Mouse (Mus musculus): ENCODE results near the gene Tarbp2. TPM values are rescaled to one million over a fixed set of nuclear protein-coding genes. Genes with fewer than 3 reads are reported as not detected.

Gene Tarbp2
- 132 and 135 TPM in 2 replicates for polyA plus RNA-seq (2016; fragmentation: Nextera tagmentation; extraction: Ambion mirVana)

DNA sequence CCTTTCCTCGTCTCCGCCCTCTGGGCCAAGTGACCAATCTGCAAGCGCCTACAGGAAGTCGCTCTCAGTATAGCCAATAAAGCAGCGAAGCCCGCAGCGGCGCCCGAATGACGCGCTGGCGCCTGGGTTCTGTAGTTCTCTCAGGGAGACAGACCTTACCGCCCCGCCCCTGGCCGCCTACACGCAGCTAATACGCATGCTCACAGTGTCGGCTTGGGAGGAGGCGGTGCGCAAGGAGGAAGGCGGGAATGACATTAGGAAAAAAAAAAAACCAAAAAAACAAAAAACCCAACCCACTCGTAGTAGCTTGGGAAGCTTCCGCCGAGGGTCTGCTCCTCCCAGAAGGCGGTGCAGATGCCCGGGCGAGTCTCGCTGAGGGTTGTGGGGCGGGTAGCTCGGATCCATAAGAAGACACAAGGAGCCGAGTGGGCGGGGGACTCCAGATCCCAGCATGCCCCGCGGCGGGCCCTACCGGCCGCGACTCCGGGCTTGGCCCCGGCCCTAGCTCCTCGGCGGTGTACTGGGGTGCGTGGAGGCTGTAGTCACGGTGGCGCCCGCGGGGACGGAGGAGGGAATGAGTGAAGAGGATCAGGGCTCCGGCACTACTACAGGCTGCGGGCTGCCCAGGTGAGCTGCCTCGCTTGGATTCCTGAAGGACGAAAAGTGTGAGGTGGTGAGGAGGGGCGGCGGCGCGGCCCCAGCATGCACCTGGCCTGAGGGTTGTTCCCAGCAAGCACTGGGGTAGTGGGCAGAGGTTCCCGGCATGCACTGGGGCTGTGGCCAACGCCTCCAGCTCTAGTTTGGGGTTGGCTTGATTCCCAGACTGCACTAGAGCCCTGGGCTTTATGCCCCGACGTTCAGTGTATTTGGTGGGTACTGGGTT is at the start of gene Tarbp2:
Tarbp2 (plus strand) TSS at position 217 of the 883 bp plus-strand sequence.
- peak; percentile 99 for DNase-seq (ENCODE audit: low spot score)
- Histone ChIP-seq H3K36me3 (peaks cover 31% of the 10 kb centered on the region), H3K9me3 (no peaks in the 10 kb centered on the region), H3K4me1 (replicated peaks) (peaks cover 51% of the 10 kb centered on the region), H3K27me3 (ENCODE audit: insufficient read depth, poor library complexity, severe bottlenecking) (no peaks in the 10 kb centered on the region), H3K27ac (peak within 1 kb of the TSS; percentile 99), H3K4me3 (peak within 1 kb of the TSS; percentile 73)
- WGBS = under 1% methylated on average over 60 of the region's 60 CpGs

DNA sequence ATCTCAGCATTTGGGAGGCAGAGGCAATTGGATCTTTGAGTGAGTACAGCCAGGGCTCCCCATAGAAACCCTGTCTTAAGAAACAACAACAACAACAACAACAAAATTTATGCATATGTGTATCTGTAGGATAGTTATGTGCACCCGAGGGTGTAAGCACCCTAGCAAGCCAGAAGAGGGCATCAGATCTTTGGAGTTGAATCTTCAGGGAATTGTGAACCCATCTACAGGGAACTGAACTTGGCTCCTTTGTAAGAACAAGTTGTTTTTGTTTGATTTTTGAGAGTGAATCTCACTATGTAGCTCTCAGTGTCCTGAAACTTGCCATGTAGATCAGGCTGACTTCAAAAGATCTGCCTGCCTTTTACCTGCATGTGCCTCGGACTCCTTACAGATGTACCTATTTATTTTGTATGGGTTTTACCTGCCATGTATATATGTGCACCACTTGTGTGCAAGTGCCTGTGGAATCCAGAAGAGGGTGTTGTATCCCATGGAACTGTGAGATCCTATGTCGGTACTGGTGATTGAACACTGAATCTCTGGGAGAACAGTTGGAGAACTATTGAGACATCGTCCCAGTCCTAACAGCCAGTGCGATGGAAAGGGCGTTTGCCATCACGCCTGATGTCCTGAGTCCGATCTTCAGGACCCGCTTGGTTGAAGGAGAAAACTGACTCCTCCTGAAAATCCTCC is 49.2 kb upstream of the Tarbp2 start:
- no peaks in the 10 kb centered on the region; the same call in 1 of the 2 replicates for H3K9me3 ChIP-seq
- 95% methylated on average over 9 of the region's 9 CpGs for WGBS
- no peaks in the 10 kb centered on the region for H3K27me3 ChIP-seq (ENCODE audit: insufficient read depth, poor library complexity, severe bottlenecking)
- peaks cover 19% of the 10 kb centered on the region for H3K4me1 ChIP-seq (replicated peaks)
- no peak overlapping the region for H3K27ac ChIP-seq
- no peak overlapping the region for H3K4me3 ChIP-seq
- no peak for DNase-seq (ENCODE audit: low spot score)
- peaks cover 21% of the 10 kb centered on the region for H3K36me3 ChIP-seq

DNA sequence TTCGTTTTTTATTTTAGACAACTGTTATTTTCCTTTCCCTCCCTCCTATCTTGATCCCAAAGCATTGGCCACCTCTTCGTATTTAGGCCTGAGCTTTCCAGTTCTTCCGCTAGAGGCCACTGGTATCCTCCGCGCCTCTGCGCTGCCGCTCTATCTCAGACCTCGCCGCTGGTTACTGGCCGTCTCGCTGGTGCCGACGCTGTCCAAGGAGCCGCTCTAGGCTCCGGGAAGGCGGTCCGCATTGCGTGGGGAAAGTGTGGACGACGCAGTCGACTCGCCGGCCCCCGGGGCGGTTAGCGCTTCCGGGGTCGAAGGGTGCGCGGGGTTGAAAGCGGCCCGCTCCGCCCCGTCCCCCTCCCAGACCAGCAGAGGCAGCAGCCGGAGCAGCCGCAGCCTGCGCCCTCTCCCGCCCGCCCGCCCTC is 47.8 kb upstream of the Tarbp2 start, which contains the start of gene Pcbp2:
Pcbp2 (plus strand) TSS at position 357 of the 422 bp plus-strand sequence.
- under 1% methylated on average over 35 of the region's 40 CpGs for WGBS
- H3K9me3 ChIP-seq = no peaks in the 10 kb centered on the region; the same call in 1 of the 2 replicates
- peaks cover 35% of the 10 kb centered on the region for H3K36me3 ChIP-seq
- H3K27ac ChIP-seq = peak within 1 kb of the TSS; percentile 99
- H3K27me3 ChIP-seq (ENCODE audit: insufficient read depth, poor library complexity, severe bottlenecking) = no peaks in the 10 kb centered on the region
- peak; percentile 97 for DNase-seq (ENCODE audit: low spot score)
- peaks cover 19% of the 10 kb centered on the region for H3K4me1 ChIP-seq (replicated peaks)
- H3K4me3 ChIP-seq = peak within 1 kb of the TSS; percentile 95

GRCm38 (mm10) chr15:102470605-102471294 is 47.2 kb upstream of the Tarbp2 start:
- peaks cover 19% of the 10 kb centered on the region for H3K4me1 ChIP-seq (replicated peaks)
- peak; percentile 84 for DNase-seq (ENCODE audit: low spot score)
- H3K36me3 ChIP-seq = peaks cover 41% of the 10 kb centered on the region
- H3K9me3 ChIP-seq = no peaks in the 10 kb centered on the region; the same call in 1 of the 2 replicates
- H3K27ac ChIP-seq = peak overlapping the region; percentile 99
- no peaks in the 10 kb centered on the region for H3K27me3 ChIP-seq (ENCODE audit: insufficient read depth, poor library complexity, severe bottlenecking)
- H3K4me3 ChIP-seq = peak overlapping the region; percentile 95
- under 1% methylated on average over 50 of the region's 67 CpGs for WGBS

DNA sequence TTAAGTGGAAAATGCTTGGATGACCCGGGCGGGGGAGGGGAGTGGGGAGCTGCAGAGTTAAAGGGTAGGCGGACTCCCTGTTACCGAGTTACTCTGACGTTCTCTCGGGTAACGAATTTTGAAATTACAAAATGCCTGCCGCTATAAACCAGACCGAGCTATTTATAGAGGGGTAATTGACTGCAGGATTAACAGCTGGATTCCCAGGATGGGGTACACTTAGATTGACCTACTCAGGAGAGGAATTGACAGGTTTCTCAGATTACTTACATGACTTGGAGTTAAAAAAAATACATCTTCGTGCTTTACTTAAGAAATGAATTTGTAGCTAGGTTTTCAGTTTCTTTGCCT is 46.7 kb upstream of the Tarbp2 start:
- no peak for DNase-seq (ENCODE audit: low spot score)
- Histone ChIP-seq H3K4me3 (peak overlapping the region; percentile 95), H3K9me3 (no peaks in the 10 kb centered on the region; the same call in 1 of the 2 replicates), H3K4me1 (replicated peaks) (peaks cover 19% of the 10 kb centered on the region), H3K27me3 (ENCODE audit: insufficient read depth, poor library complexity, severe bottlenecking) (no peaks in the 10 kb centered on the region), H3K27ac (peak overlapping the region; percentile 99), H3K36me3 (peaks cover 46% of the 10 kb centered on the region)
- WGBS = under 1% methylated on average over 10 of the region's 10 CpGs

- peak overlapping the region; percentile 95 for H3K4me3 ChIP-seq
- H3K36me3 ChIP-seq = peaks cover 50% of the 10 kb centered on the region
- peaks cover 19% of the 10 kb centered on the region for H3K4me1 ChIP-seq (replicated peaks)
- no peaks in the 10 kb centered on the region; the same call in 1 of the 2 replicates for H3K9me3 ChIP-seq
- H3K27ac ChIP-seq = no peak overlapping the region
- H3K27me3 ChIP-seq (ENCODE audit: insufficient read depth, poor library complexity, severe bottlenecking) = no peaks in the 10 kb centered on the region
- DNase-seq (ENCODE audit: low spot score) = no peak
Observed at GRCm38 (mm10) chr15:102471727-102472126, 46.3 kb upstream of the Tarbp2 start.

- WGBS = 82% methylated on average over 2 of the region's 2 CpGs
- H3K9me3 ChIP-seq = no peaks in the 10 kb centered on the region; the same call in 1 of the 2 replicates
- no peaks in the 10 kb centered on the region for H3K27me3 ChIP-seq (ENCODE audit: insufficient read depth, poor library complexity, severe bottlenecking)
- peaks cover 65% of the 10 kb centered on the region for H3K36me3 ChIP-seq
- 0 out of 2 replicates have a peak overlapping the region, but pooled peaks have one; percentile 95 for H3K4me3 ChIP-seq
- H3K4me1 ChIP-seq (replicated peaks) = peaks cover 19% of the 10 kb centered on the region
- no peak for DNase-seq (ENCODE audit: low spot score)
- H3K27ac ChIP-seq = no peak overlapping the region
Observed at GRCm38 (mm10) chr15:102473246-102473645, 44.7 kb upstream of the Tarbp2 start.

GRCm38 (mm10) chr15:102474520-102474919 is 43.5 kb upstream of the Tarbp2 start:
- H3K9me3 ChIP-seq = no peaks in the 10 kb centered on the region
- no peaks in the 10 kb centered on the region for H3K27me3 ChIP-seq (ENCODE audit: insufficient read depth, poor library complexity, severe bottlenecking)
- no peak overlapping the region for H3K27ac ChIP-seq
- H3K36me3 ChIP-seq = peaks cover 69% of the 10 kb centered on the region
- 92% methylated on average over 2 of the region's 2 CpGs for WGBS
- peaks cover 19% of the 10 kb centered on the region for H3K4me1 ChIP-seq (replicated peaks)
- DNase-seq (ENCODE audit: low spot score) = no peak
- no peak overlapping the region for H3K4me3 ChIP-seq

GRCm38 (mm10) chr15:102483136-102483535 is 34.9 kb upstream of the Tarbp2 start:
- DNase-seq (ENCODE audit: low spot score) = no peak
- Histone ChIP-seq H3K27ac (no peak overlapping the region), H3K4me3 (no peak overlapping the region), H3K27me3 (ENCODE audit: insufficient read depth, poor library complexity, severe bottlenecking) (no peaks in the 10 kb centered on the region), H3K4me1 (replicated peaks) (no peaks in the 10 kb centered on the region), H3K9me3 (no peaks in the 10 kb centered on the region), H3K36me3 (peaks cover 97% of the 10 kb centered on the region)
- WGBS = 93% methylated on average over 3 of the region's 3 CpGs

- Histone ChIP-seq H3K27me3 (ENCODE audit: insufficient read depth, poor library complexity, severe bottlenecking) (no peaks in the 10 kb centered on the region), H3K36me3 (peaks cover 99% of the 10 kb centered on the region), H3K4me1 (replicated peaks) (no peaks in the 10 kb centered on the region), H3K9me3 (no peaks in the 10 kb centered on the region), H3K4me3 (no peak overlapping the region), H3K27ac (no peak overlapping the region)
- no peak for DNase-seq (ENCODE audit: low spot score)
- WGBS = 94% methylated on average over 12 of the region's 12 CpGs
Observed at GRCm38 (mm10) chr15:102485853-102486252, 32.1 kb upstream of the Tarbp2 start.

GRCm38 (mm10) chr15:102487664-102488063 is 30.3 kb upstream of the Tarbp2 start:
- Histone ChIP-seq H3K36me3 (peaks cover 100% of the 10 kb centered on the region), H3K4me1 (replicated peaks) (no peaks in the 10 kb centered on the region), H3K27me3 (ENCODE audit: insufficient read depth, poor library complexity, severe bottlenecking) (no peaks in the 10 kb centered on the region), H3K9me3 (no peaks in the 10 kb centered on the region), H3K4me3 (no peak overlapping the region), H3K27ac (no peak overlapping the region)
- 84% methylated on average over 1 of the region's 1 CpGs for WGBS
- DNase-seq (ENCODE audit: low spot score) = no peak

DNA sequence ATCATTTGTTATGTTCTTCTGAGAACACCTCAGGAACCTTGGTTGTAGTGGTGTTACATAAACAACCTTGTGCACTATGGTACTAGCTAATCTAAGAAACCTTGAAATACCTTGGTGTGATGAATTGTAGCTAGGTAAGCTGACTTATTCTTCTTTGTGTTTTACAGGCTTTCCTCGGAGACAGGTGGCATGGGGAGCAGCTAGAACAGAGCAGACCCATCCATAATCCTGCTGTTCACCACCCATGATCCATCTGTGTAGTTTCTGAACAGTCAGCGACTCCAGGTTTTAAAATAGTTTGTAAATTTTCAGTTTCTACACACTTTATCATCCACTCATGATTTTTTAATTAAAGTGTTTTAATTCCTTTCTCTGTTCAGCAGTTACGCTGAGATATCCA is 19.7 kb upstream of the Tarbp2 start:
- no peak overlapping the region for H3K4me3 ChIP-seq
- DNase-seq (ENCODE audit: low spot score) = no peak
- no peaks in the 10 kb centered on the region for H3K27me3 ChIP-seq (ENCODE audit: insufficient read depth, poor library complexity, severe bottlenecking)
- 92% methylated on average over 3 of the region's 3 CpGs for WGBS
- H3K36me3 ChIP-seq = peaks cover 99% of the 10 kb centered on the region
- H3K4me1 ChIP-seq (replicated peaks) = no peaks in the 10 kb centered on the region
- H3K9me3 ChIP-seq = no peaks in the 10 kb centered on the region
- no peak overlapping the region for H3K27ac ChIP-seq

All from hindbrain, embryonic 10.5 days (tissue).